Mouse (Mus musculus): Measurements from ENCODE around the gene Lrrc45.

DNA sequence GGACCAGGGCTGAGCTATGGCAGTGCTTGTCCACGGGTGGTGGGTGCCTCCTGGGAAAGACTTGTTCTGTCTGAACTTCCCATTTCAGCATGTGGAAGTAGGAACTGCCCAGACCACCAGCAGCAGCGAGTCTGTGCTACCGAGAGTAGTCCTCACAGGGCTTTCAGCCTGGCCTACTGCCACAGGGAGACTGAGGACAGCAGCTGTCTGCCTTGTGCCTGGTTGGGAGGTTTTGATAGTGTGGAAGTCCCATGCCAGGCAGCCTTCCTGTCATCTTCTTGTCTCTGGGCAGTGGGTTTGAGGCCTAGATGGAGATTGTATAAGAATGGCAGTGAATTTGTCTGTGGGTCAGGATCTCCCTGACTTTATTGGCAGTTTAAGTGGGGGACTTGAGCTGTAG is 24.4 kb upstream of the Lrrc45 start:
- TF ChIP-seq CTCF (conservative IDR thresholded peaks at IDR 0.05 in 1 of 2, IDR thresholded peaks at IDR 0.05 in 1 of 2; ENCODE audit: low read depth in 2 of 2, low read length in 2 of 2) (no peak), CHD2 (IDR thresholded peaks at IDR 0.05; ENCODE audit: low read length) (no peak), TCF12 (IDR thresholded peaks at IDR 0.05; ENCODE audit: low read depth, low read length) (no peak), MAX (IDR thresholded peaks at IDR 0.05; ENCODE audit: low read length) (no peak), EP300 (IDR thresholded peaks at IDR 0.05; ENCODE audit: low read length) (no peak), CHD1 (IDR thresholded peaks at IDR 0.05; ENCODE audit: low read depth, low read length) (no peak), MAZ (IDR thresholded peaks at IDR 0.05; ENCODE audit: low read depth, low read length) (no peak), E2F4 (IDR thresholded peaks at IDR 0.05; ENCODE audit: insufficient replicate concordance, low read depth, low read length) (no peak)
